Mouse (Mus musculus) olfactory bulb, adult 2 months (tissue): ENCODE measurements around the gene Pde5a. TPM values are rescaled to one million over a fixed set of nuclear protein-coding genes. Genes with fewer than 3 reads are reported as not detected.

Source experiments
- H3K27ac ChIP-seq: fragments of 200-500 bp; 2 replicates; pipeline ENCODE4 v1.5.1; 2012; ENCODE audit warnings: low read depth, low read length; ENCODE audit not compliant: insufficient read depth
- H3K4me1 ChIP-seq: fragments of 200-500 bp; 2 replicates; pipeline ENCODE4 v1.6.1; 2012; ENCODE audit warnings: low read length; ENCODE audit not compliant: control insufficient read depth, insufficient read depth
- H3K4me3 ChIP-seq: fragments of 200-500 bp; 2 replicates; pipeline ENCODE4 v1.5.1; 2012; ENCODE audit warnings: mild to moderate bottlenecking, low read depth, low read length, moderate library complexity; ENCODE audit not compliant: insufficient read depth
- CTCF ChIP-seq: fragments of 200-500 bp; IDR thresholded peaks from 2 replicates; pipeline ENCODE4 v1.5.1; 2012; ENCODE audit warnings: low read depth, mild to moderate bottlenecking, low read length, moderate library complexity; ENCODE audit not compliant: insufficient read depth
- POLR2A ChIP-seq: fragments of 200-500 bp; IDR thresholded peaks from 2 replicates; pipeline ENCODE4 v1.6.1; 2012; ENCODE audit warnings: mild to moderate bottlenecking, low read depth, low read length, moderate library complexity; ENCODE audit not compliant: insufficient read depth
- WGBS: fragments of 180-500 bp; shearing (Covaris S2); methylation state at CpG from one replicate; pipeline ENCODE4 v1.1.7; 2018; 5-methylcytosine and 5-hydroxymethylcytosine counted together
- polyA plus RNA-seq: library from polyadenylated mRNA; stranded (reverse); fragments of >200 nt; gene quantifications from 2 replicates; pipeline ENCODE4 v1.2.4, GENCODE M21; 2012; ENCODE audit warnings: low replicate concordance; ENCODE audit not compliant: missing spikeins, insufficient read depth, insufficient read length

Pde5a gene
- polyA plus RNA-seq, 1 experiment, result not detected

DNA sequence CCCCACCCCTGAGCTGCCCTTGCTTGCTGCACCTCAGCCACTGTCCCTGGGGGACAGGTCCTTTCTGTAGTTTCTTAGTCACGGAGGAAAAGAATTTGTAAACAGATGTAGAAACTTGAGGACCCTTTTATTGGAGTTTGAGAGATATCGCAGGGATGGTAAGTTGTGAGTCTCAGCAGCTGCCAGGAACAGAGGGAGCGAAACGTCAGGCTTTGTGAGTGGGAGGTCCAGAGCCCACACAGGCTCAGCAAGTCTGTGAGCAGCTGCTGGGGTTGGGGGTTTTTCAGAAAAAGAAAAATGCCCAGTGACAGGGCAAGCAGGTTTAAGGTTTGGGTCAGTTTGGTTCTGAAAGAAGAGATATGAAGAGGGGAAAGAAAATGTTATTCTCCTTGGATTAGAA lies 92.0 kb downstream of the Pde5a start:
- 46% methylated on average over 4 of the region's 4 CpGs for WGBS
- TF ChIP-seq CTCF, result no peak
- no peak for TF ChIP-seq POLR2A
- Histone ChIP-seq H3K27ac (no peak overlapping the region), H3K4me3 (no peak overlapping the region), H3K4me1 (no peaks in the 10 kb centered on the region)

GRCm38 (mm10) chr3:122828270-122829058 lies 99.7 kb downstream of the Pde5a start:
- WGBS, result 70% methylated on average over 11 of the region's 11 CpGs
- no peak for TF ChIP-seq CTCF
- no peak for TF ChIP-seq POLR2A
- Histone ChIP-seq H3K27ac (no peak overlapping the region), H3K4me3 (no peak overlapping the region), H3K4me1 (no peaks in the 10 kb centered on the region)

- 0 out of 2 replicates have a peak overlapping the region, but pooled peaks have one; percentile 31 for H3K27ac ChIP-seq
- no peak overlapping the region for H3K4me3 ChIP-seq
- peaks cover 6% of the 10 kb centered on the region; the same call in 1 of the 2 replicates for H3K4me1 ChIP-seq
- 34% methylated on average over 5 of the region's 5 CpGs for WGBS
- TF ChIP-seq CTCF (no peak), POLR2A (no peak)
Measured at GRCm38 (mm10) chr3:122834519-122834918, 105.8 kb downstream of the Pde5a start.

DNA sequence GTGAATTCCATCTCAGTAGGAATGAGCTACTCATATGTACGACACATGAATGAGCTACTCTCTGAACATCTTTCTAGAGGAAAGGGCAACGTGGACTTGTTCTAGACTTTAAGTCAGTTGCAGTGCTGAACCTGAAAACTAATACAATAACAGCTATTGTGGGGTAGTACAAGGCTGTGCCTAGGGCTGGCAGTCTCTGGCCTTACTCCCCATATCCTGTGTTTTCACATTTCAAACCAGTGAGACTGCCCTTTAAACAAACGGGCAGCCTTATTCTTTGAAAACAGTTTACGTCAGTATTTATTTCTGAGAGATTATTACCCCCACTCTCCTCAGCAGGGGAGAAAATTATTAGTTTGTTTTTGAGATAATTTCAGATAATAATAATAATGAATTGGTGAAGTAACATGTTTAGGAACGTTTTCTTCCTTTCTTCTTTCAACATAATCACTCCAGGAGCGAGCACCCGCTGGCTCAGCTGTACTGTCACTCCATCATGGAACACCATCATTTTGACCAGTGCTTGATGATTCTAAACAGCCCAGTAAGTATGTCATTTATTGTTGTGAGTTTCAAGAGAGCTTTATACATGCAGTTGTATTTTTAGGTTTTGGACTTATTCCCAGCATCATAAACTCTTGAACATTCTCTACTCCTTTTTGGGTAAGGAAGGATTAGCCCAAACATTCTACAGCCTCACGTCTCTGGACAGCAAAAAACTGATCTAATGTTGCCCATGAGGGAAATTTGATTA lies 106.5 kb downstream of the Pde5a start:
- TF ChIP-seq CTCF (no peak), POLR2A (no peak)
- whole genome bisulfite sequencing, result 46% methylated on average over 8 of the region's 8 CpGs
- H3K4me3 ChIP-seq, result no peak overlapping the region

DNA sequence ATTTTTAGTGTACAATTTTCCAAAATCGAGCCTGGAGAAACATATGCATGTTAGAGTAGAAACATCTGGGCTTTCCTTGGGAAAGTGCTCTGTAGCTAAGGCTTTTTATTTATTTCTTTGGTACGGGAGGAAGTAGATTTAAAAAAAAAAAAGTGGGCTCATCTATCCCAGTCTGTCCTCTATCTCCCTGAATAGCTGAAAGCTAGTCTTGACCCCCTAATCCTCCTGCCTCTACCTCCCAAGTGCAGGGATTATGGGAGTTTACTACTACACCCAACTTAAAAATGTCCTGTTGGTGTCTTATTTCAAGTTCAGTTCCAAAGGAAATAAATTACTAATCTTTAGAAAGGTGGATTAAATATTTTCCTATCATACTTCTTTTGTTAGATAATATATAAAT lies 108.9 kb downstream of the Pde5a start:
- 56% methylated on average over 2 of the region's 2 CpGs for WGBS
- TF ChIP-seq POLR2A, result no peak
- no peak for TF ChIP-seq CTCF
- Histone ChIP-seq H3K4me1 (peaks cover 6% of the 10 kb centered on the region; the same call in 1 of the 2 replicates), H3K27ac (no peak overlapping the region), H3K4me3 (no peak overlapping the region)

More for the DNA sequence above, 106.5 kb downstream of the Pde5a start:
- 0 out of 2 replicates have a peak overlapping the region, but pooled peaks have one; percentile 31 for H3K27ac ChIP-seq
- H3K4me1 ChIP-seq, result peaks cover 6% of the 10 kb centered on the region; the same call in 1 of the 2 replicates

DNA sequence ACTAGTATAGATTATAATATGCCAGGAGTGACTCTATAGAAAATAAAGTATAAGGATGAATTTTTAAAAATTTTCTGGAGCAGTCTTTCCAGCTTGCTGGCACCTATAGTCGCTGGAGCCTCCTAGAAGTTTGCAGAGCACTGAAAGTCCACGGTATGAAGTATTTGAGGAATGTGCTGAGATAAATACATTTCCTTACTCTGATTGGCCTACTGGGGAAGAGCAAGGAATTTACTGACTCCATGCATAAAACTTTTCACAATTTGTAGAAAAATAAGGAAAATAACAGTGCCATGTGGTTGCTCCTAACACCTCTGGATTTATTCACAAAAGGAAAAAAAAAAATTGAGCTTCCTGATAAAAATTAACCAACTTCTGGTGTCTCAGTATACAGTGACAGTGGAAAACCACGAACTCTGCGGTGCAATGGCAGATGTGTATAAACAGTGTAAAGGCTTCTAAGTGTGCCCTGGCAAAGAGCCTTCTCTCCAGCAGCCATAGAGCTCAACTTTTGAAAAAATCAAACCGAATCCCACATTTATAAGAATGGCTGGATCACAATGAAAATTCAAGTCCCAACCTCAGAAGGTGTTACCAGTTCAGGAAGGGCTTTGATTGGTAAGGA lies 119.8 kb downstream of the Pde5a start:
- no peak for TF ChIP-seq CTCF
- TF ChIP-seq POLR2A, result no peak
- Histone ChIP-seq H3K4me1 (no peaks in the 10 kb centered on the region), H3K4me3 (no peak overlapping the region), H3K27ac (no peak overlapping the region)
- 92% methylated on average over 5 of the region's 5 CpGs for WGBS

GRCm38 (mm10) chr3:122855149-122855548 lies 126.4 kb downstream of the Pde5a start:
- 62% methylated on average over 11 of the region's 11 CpGs for WGBS
- TF ChIP-seq POLR2A, result no peak
- no peak for TF ChIP-seq CTCF
- no peaks in the 10 kb centered on the region for H3K4me1 ChIP-seq
- H3K4me3 ChIP-seq, result no peak overlapping the region
- no peak overlapping the region for H3K27ac ChIP-seq

GRCm38 (mm10) chr3:122859829-122860228 lies 131.1 kb downstream of the Pde5a start:
- Histone ChIP-seq H3K4me1 (no peaks in the 10 kb centered on the region), H3K4me3 (no peak overlapping the region), H3K27ac (no peak overlapping the region)
- 66% methylated on average over 2 of the region's 2 CpGs for WGBS
- TF ChIP-seq POLR2A, result no peak
- no peak for TF ChIP-seq CTCF
